In genomic region chr9:20995069-20995468, GRCm38 (mm10) we compare ENCODE assay signal across 23 mouse cellular contexts. TPM values are rescaled to one million over a fixed set of nuclear protein-coding genes. Genes with fewer than 3 reads are reported as not detected.
DNase-seq lines count a peak whose midpoint lies in the region; ATAC-seq lines count a peak whose summit lies in the region.
"Had no signal": no experiment of that assay in that cellular context is flagged by ENCODE, and none has a peak within 500 bp of the region (broad histone marks: within the 10 kb centered on the region; RNA-seq: fewer than 3 reads in every experiment).

No protein-coding gene starts in this region.

- H3K4me2 ChIP-seq in kidney, embryonic 14.5 days (replicated peaks; ENCODE audit: low read depth, low read length): no peak overlapping the region
- H3K4me2 ChIP-seq: forebrain, embryonic 13.5 days; heart, embryonic 13.5 days; hindbrain, embryonic 14.5 days; neural tube, embryonic 13.5 days had no signal

- ATAC-seq in kidney, embryonic 14.5 days (ENCODE audit: low FRiP score, low TSS enrichment): no peak
- peak; percentile 43; the same call in 1 of the 2 replicates for ATAC-seq in erythroid progenitor cell, adult 5-6 weeks (replicated peaks; ENCODE audit: low FRiP score, poor library complexity, severe bottlenecking)
- ATAC-seq: forebrain, embryonic 13.5 days; intestine, embryonic 16.5 days had no signal

- no peaks in the 10 kb centered on the region for H3K36me3 ChIP-seq in kidney, embryonic 14.5 days (ENCODE audit: control insufficient read depth, insufficient read depth, low read length)
- H3K36me3 ChIP-seq: heart, embryonic 13.5 days; neural tube, embryonic 13.5 days had no signal

- H3K27ac ChIP-seq in kidney, embryonic 14.5 days (ENCODE audit: low read depth, low read length): no peak overlapping the region
- H3K27ac ChIP-seq: forebrain, embryonic 13.5 days; heart, embryonic 13.5 days; hindbrain, embryonic 14.5 days; left cerebral cortex, adult 2 months; liver, embryonic 14.5 days; neural tube, embryonic 13.5 days had no signal

- no peak overlapping the region for H3K9ac ChIP-seq in kidney, embryonic 14.5 days (ENCODE audit: low read depth, low read length)
- H3K9ac ChIP-seq: forebrain, embryonic 13.5 days; heart, embryonic 13.5 days; hindbrain, embryonic 14.5 days; liver, embryonic 14.5 days; neural tube, embryonic 13.5 days had no signal

- no peak overlapping the region for H3K4me3 ChIP-seq in kidney, embryonic 14.5 days (ENCODE audit: low read length)
- H3K4me3 ChIP-seq: forebrain, embryonic 13.5 days; heart, embryonic 13.5 days; left cerebral cortex, adult 2 months; megakaryocyte, embryonic 14.5 days; neural tube, embryonic 13.5 days had no signal

- 66% methylated on average over 3 of the region's 3 CpGs for WGBS in kidney, embryonic 14.5 days

- no peaks in the 10 kb centered on the region for H3K27me3 ChIP-seq in kidney, embryonic 14.5 days (ENCODE audit: control insufficient read depth, insufficient read depth, low read length)
- H3K27me3 ChIP-seq: forebrain, embryonic 13.5 days; heart, embryonic 13.5 days; megakaryocyte, embryonic 14.5 days; neural tube, embryonic 13.5 days had no signal

- 0 out of 2 replicates have a peak, but pooled peaks cover 6% of the 10 kb centered on the region for H3K4me1 ChIP-seq in kidney, embryonic 14.5 days (ENCODE audit: control insufficient read depth, insufficient read depth, low read length)
- H3K4me1 ChIP-seq: forebrain, embryonic 13.5 days had no signal

- no peaks in the 10 kb centered on the region for H3K9me3 ChIP-seq in kidney, embryonic 14.5 days (ENCODE audit: control insufficient read depth, low read length)
- H3K9me3 ChIP-seq: forebrain, embryonic 13.5 days; heart, embryonic 13.5 days; megakaryocyte, embryonic 14.5 days; neural tube, embryonic 13.5 days had no signal

- peak; percentile 85 for DNase-seq in kidney, adult 11 months
- peak; percentile 33 for DNase-seq in 3T3-L1 (ENCODE audit: low read depth, low spot score)
- peak; percentile 67 for DNase-seq in kidney, postnatal 14 days
- no peak for DNase-seq in heart, adult 9 months (ENCODE audit: low spot score in 2 of 2)
- no peak for DNase-seq in embryo, embryonic 10.5 days (ENCODE audit: low spot score)
- DNase-seq: adrenal gland, adult 2 months; B cell, adult 2 months; cerebellum, adult 8-10 months; gastrocnemius, postnatal 10 days; heart, adult 11 months; lung, postnatal 14 days; midbrain, embryonic 14.5 days; thymus, adult 2 months had no signal

RNA-seq across cellular contexts. Expression of gene Mrpl4, which starts 7.5 kb away (rescaled TPM):
- 145 and 146 TPM in 2 replicates for polyA plus RNA-seq in kidney, embryonic 14.5 days (2014; fragmentation: Nextera tagmentation; extraction: Ambion mirVana)
- total RNA-seq in erythroid progenitor cell, adult 5-6 weeks (2015; ENCODE audit: low replicate concordance): 13.0 and 22.0 TPM in 2 replicates
- total RNA-seq in erythroid progenitor cell, adult 5-6 weeks (2017; ENCODE audit: low replicate concordance): 13.3 and 18.0 TPM in 2 replicates

RNA-seq across cellular contexts. Expression of gene S1pr2, which starts 18.5 kb away (rescaled TPM):
- 26.7 and 36.1 TPM in 2 replicates for polyA plus RNA-seq in kidney, embryonic 14.5 days (2014; fragmentation: Nextera tagmentation; extraction: Ambion mirVana)
- total RNA-seq in erythroid progenitor cell, adult 5-6 weeks (2015; ENCODE audit: low replicate concordance): not detected in 2 replicates
- total RNA-seq in erythroid progenitor cell, adult 5-6 weeks (2017; ENCODE audit: low replicate concordance): under 0.01 and 0.39 TPM in 2 replicates

RNA-seq across cellular contexts. Expression of gene Icam1, which starts 20.7 kb away (rescaled TPM):
- 7.1 and 10.3 TPM in 2 replicates for polyA plus RNA-seq in kidney, embryonic 14.5 days (2014; fragmentation: Nextera tagmentation; extraction: Ambion mirVana)
- 1.3 TPM in 1 of 2 replicates, not detected in the other for total RNA-seq in erythroid progenitor cell, adult 5-6 weeks (2015; ENCODE audit: low replicate concordance)
- total RNA-seq in erythroid progenitor cell, adult 5-6 weeks (2017; ENCODE audit: low replicate concordance): 1.5 and 9.0 TPM in 2 replicates

RNA-seq across cellular contexts. Expression of gene Icam4, which starts 34.1 kb away (rescaled TPM):
- polyA plus RNA-seq in kidney, embryonic 14.5 days (2014; fragmentation: Nextera tagmentation; extraction: Ambion mirVana): 0.45 and 0.49 TPM in 2 replicates
- 164 and 214 TPM in 2 replicates for total RNA-seq in erythroid progenitor cell, adult 5-6 weeks (2015; ENCODE audit: low replicate concordance)
- 107 and 112 TPM in 2 replicates for total RNA-seq in erythroid progenitor cell, adult 5-6 weeks (2017; ENCODE audit: low replicate concordance)
- polyA plus RNA-seq: midbrain, embryonic 14.5 days had no signal

RNA-seq across cellular contexts. Expression of gene Dnmt1, which starts 35.4 kb away (rescaled TPM):
- 71.8 and 87.1 TPM in 2 replicates for polyA plus RNA-seq in kidney, embryonic 14.5 days (2014; fragmentation: Nextera tagmentation; extraction: Ambion mirVana)
- 122 and 135 TPM in 2 replicates for total RNA-seq in erythroid progenitor cell, adult 5-6 weeks (2015; ENCODE audit: low replicate concordance)
- 217 and 249 TPM in 2 replicates for total RNA-seq in erythroid progenitor cell, adult 5-6 weeks (2017; ENCODE audit: low replicate concordance)

Comparison
In these comparisons a context has a peak if more than half of its experiments do, and no peak if none do; other contexts are left out.
1. DNase-seq: peak in kidney, adult 11 months (single experiment), 3T3-L1 (single experiment) and kidney, postnatal 14 days (single experiment); none in heart, adult 9 months (0 of 2) and embryo, embryonic 10.5 days (single experiment).